Mouse (Mus musculus) hindbrain, embryonic 12.5 days (tissue): ENCODE data around the gene Lgr6. TPM values are rescaled to one million over a fixed set of nuclear protein-coding genes. Genes with fewer than 3 reads are reported as not detected.

Experiments used
- ATAC-seq: fragments of 200-750 bp; cut with Nextera tagmentation; 2 replicates; pipeline ENCODE4 v1.8.0; 2017; ENCODE audit warnings: moderate TSS enrichment; ENCODE audit not compliant: low FRiP score
- H3K27ac ChIP-seq: fragments of 300-500 bp; sonication (generic); 2 replicates; pipeline ENCODE4 v1.5.1; 2016; ENCODE audit warnings: mild to moderate bottlenecking
- H3K27me3 ChIP-seq: fragments of 300-500 bp; sonication (generic); 2 replicates; pipeline ENCODE4 v1.6.1; 2016; ENCODE audit warnings: mild to moderate bottlenecking
- H3K36me3 ChIP-seq: fragments of 300-500 bp; sonication (generic); 2 replicates; pipeline ENCODE4 v1.6.1; 2016; ENCODE audit warnings: mild to moderate bottlenecking
- H3K4me1 ChIP-seq: fragments of 300-500 bp; sonication (generic); 2 replicates; pipeline ENCODE4 v1.6.1; 2016
- H3K4me2 ChIP-seq: fragments of 300-500 bp; sonication (generic); replicated peaks from 2 replicates; pipeline ENCODE4 v1.6.1; 2016; ENCODE audit warnings: mild to moderate bottlenecking
- H3K4me3 ChIP-seq: fragments of 300-500 bp; sonication (generic); 2 replicates; pipeline ENCODE4 v1.5.1; 2016; ENCODE audit warnings: mild to moderate bottlenecking
- H3K9ac ChIP-seq: fragments of 300-500 bp; sonication (generic); 2 replicates; pipeline ENCODE4 v1.6.1; 2016; ENCODE audit warnings: mild to moderate bottlenecking, moderate library complexity
- H3K9me3 ChIP-seq: fragments of 300-500 bp; sonication (generic); replicated peaks from 2 replicates; pipeline ENCODE4 v1.6.1; 2016; ENCODE audit warnings: mild to moderate bottlenecking
- WGBS: fragments of 180-500 bp; shearing (Covaris S2); methylation state at CpG from one replicate; pipeline ENCODE4 v1.1.7; 2016; 5-methylcytosine and 5-hydroxymethylcytosine counted together
- polyA plus RNA-seq: library from polyadenylated mRNA; unstranded; fragments of >200 nt; fragmentation: Nextera tagmentation; extraction: Ambion mirVana; gene quantifications from 2 replicates; pipeline ENCODE4 v1.2.1, GENCODE M21; 2016

Lgr6 gene
- polyA plus RNA-seq, 1 experiment from 2014 or later, result 0.90 TPM

- H3K27me3 ChIP-seq, result peaks cover 2% of the 10 kb centered on the region; the same call in 1 of the 2 replicates
- H3K36me3 ChIP-seq, result no peaks in the 10 kb centered on the region
- ATAC-seq, result peak; percentile 59
- H3K9me3 ChIP-seq, result no peaks in the 10 kb centered on the region
- H3K9ac ChIP-seq, result no peak overlapping the region
- H3K4me2 ChIP-seq, result no peak overlapping the region
- no peaks in the 10 kb centered on the region for H3K4me1 ChIP-seq
- no peak overlapping the region for H3K4me3 ChIP-seq
- 9% methylated on average over 1 of the region's 1 CpGs for WGBS
- no peak overlapping the region for H3K27ac ChIP-seq
Observed at GRCm38 (mm10) chr1:135136500-135136899, 31.4 kb upstream of the Lgr6 start.

GRCm38 (mm10) chr1:135135111-135135787 lies 30.2 kb upstream of the Lgr6 start:
- Histone ChIP-seq H3K4me3 (no peak overlapping the region), H3K27me3 (peaks cover 4% of the 10 kb centered on the region; the same call in 1 of the 2 replicates), H3K9ac (no peak overlapping the region), H3K4me2 (no peak overlapping the region), H3K9me3 (no peaks in the 10 kb centered on the region), H3K36me3 (no peaks in the 10 kb centered on the region), H3K4me1 (no peaks in the 10 kb centered on the region), H3K27ac (no peak overlapping the region)
- 93% methylated on average over 8 of the region's 8 CpGs for WGBS
- ATAC-seq, result no peak

GRCm38 (mm10) chr1:135133678-135134435 lies 28.8 kb upstream of the Lgr6 start:
- Histone ChIP-seq H3K4me2 (no peak overlapping the region), H3K27me3 (peaks cover 10% of the 10 kb centered on the region; the same call in 1 of the 2 replicates), H3K36me3 (no peaks in the 10 kb centered on the region), H3K9me3 (no peaks in the 10 kb centered on the region), H3K9ac (no peak overlapping the region), H3K27ac (no peak overlapping the region), H3K4me1 (peaks cover 9% of the 10 kb centered on the region), H3K4me3 (no peak overlapping the region)
- ATAC-seq, result no peak
- 82% methylated on average over 10 of the region's 10 CpGs for WGBS

- Histone ChIP-seq H3K36me3 (no peaks in the 10 kb centered on the region), H3K4me2 (no peak overlapping the region), H3K27me3 (peaks cover 10% of the 10 kb centered on the region; the same call in 1 of the 2 replicates), H3K4me3 (no peak overlapping the region), H3K9me3 (no peaks in the 10 kb centered on the region), H3K4me1 (peaks cover 11% of the 10 kb centered on the region), H3K27ac (no peak overlapping the region), H3K9ac (no peak overlapping the region)
- ATAC-seq, result no peak
- 83% methylated on average over 9 of the region's 9 CpGs for WGBS
Observed at GRCm38 (mm10) chr1:135132893-135133369, 27.9 kb upstream of the Lgr6 start.

- Histone ChIP-seq H3K4me1 (peaks cover 11% of the 10 kb centered on the region), H3K27ac (no peak within 1 kb of the TSS), H3K4me3 (no peak within 1 kb of the TSS), H3K4me2 (no peak within 1 kb of the TSS), H3K27me3 (peaks cover 14% of the 10 kb centered on the region; the same call in 1 of the 2 replicates), H3K9me3 (no peaks in the 10 kb centered on the region), H3K9ac (no peak within 1 kb of the TSS), H3K36me3 (no peaks in the 10 kb centered on the region)
- no peak for ATAC-seq
- 43% methylated on average over 10 of the region's 10 CpGs for WGBS
Observed at GRCm38 (mm10) chr1:135132473-135132872, 27.4 kb upstream of the Lgr6 start, which contains the start of gene Ptpn7. TSS of gene Ptpn7 (plus strand) at chr1:135132700.

GRCm38 (mm10) chr1:135131560-135131959 lies 26.5 kb upstream of the Lgr6 start:
- no peak overlapping the region for H3K9ac ChIP-seq
- peaks cover 14% of the 10 kb centered on the region; the same call in 1 of the 2 replicates for H3K27me3 ChIP-seq
- H3K36me3 ChIP-seq, result no peaks in the 10 kb centered on the region
- WGBS, result 56% methylated on average over 8 of the region's 8 CpGs
- H3K27ac ChIP-seq, result no peak overlapping the region
- H3K9me3 ChIP-seq, result no peaks in the 10 kb centered on the region
- H3K4me2 ChIP-seq, result no peak overlapping the region
- ATAC-seq, result no peak
- H3K4me3 ChIP-seq, result no peak overlapping the region
- peaks cover 16% of the 10 kb centered on the region for H3K4me1 ChIP-seq

- Histone ChIP-seq H3K27ac (no peak overlapping the region), H3K4me1 (peaks cover 19% of the 10 kb centered on the region), H3K9me3 (no peaks in the 10 kb centered on the region), H3K9ac (no peak overlapping the region), H3K4me3 (no peak overlapping the region), H3K4me2 (no peak overlapping the region), H3K36me3 (no peaks in the 10 kb centered on the region), H3K27me3 (peaks cover 14% of the 10 kb centered on the region; the same call in 1 of the 2 replicates)
- WGBS, result 50% methylated on average over 6 of the region's 6 CpGs
- no peak for ATAC-seq
Observed at GRCm38 (mm10) chr1:135131034-135131433, 26.0 kb upstream of the Lgr6 start.

GRCm38 (mm10) chr1:135130376-135131018 lies 25.4 kb upstream of the Lgr6 start:
- H3K4me2 ChIP-seq, result no peak overlapping the region
- H3K4me1 ChIP-seq, result peaks cover 22% of the 10 kb centered on the region
- no peak overlapping the region for H3K9ac ChIP-seq
- H3K27ac ChIP-seq, result no peak overlapping the region
- WGBS, result 72% methylated on average over 2 of the region's 2 CpGs
- H3K27me3 ChIP-seq, result peaks cover 14% of the 10 kb centered on the region; the same call in 1 of the 2 replicates
- no peaks in the 10 kb centered on the region for H3K9me3 ChIP-seq
- no peak overlapping the region for H3K4me3 ChIP-seq
- no peak for ATAC-seq
- H3K36me3 ChIP-seq, result no peaks in the 10 kb centered on the region

- 63% methylated on average over 9 of the region's 9 CpGs for WGBS
- Histone ChIP-seq H3K27me3 (peaks cover 14% of the 10 kb centered on the region; the same call in 1 of the 2 replicates), H3K27ac (no peak overlapping the region), H3K4me3 (no peak overlapping the region), H3K4me2 (no peak overlapping the region), H3K4me1 (peaks cover 22% of the 10 kb centered on the region), H3K9me3 (no peaks in the 10 kb centered on the region), H3K9ac (no peak overlapping the region), H3K36me3 (no peaks in the 10 kb centered on the region)
- ATAC-seq, result no peak
Observed at GRCm38 (mm10) chr1:135129543-135130183, 24.6 kb upstream of the Lgr6 start.

- 29% methylated on average over 9 of the region's 9 CpGs for WGBS
- H3K9me3 ChIP-seq, result no peaks in the 10 kb centered on the region
- peaks cover 22% of the 10 kb centered on the region for H3K4me1 ChIP-seq
- ATAC-seq, result no peak
- H3K4me2 ChIP-seq, result no peak overlapping the region
- H3K36me3 ChIP-seq, result no peaks in the 10 kb centered on the region
- H3K27ac ChIP-seq, result no peak overlapping the region
- peaks cover 14% of the 10 kb centered on the region; the same call in 1 of the 2 replicates for H3K27me3 ChIP-seq
- H3K9ac ChIP-seq, result no peak overlapping the region
- no peak overlapping the region for H3K4me3 ChIP-seq
Observed at GRCm38 (mm10) chr1:135128986-135129385, 23.9 kb upstream of the Lgr6 start.

GRCm38 (mm10) chr1:135128011-135128441 lies 22.9 kb upstream of the Lgr6 start:
- no peak overlapping the region for H3K27ac ChIP-seq
- peaks cover 14% of the 10 kb centered on the region; the same call in 1 of the 2 replicates for H3K27me3 ChIP-seq
- no peak overlapping the region for H3K4me2 ChIP-seq
- H3K4me1 ChIP-seq, result peaks cover 22% of the 10 kb centered on the region
- H3K4me3 ChIP-seq, result no peak overlapping the region
- no peaks in the 10 kb centered on the region for H3K36me3 ChIP-seq
- 0 out of 2 replicates have a peak overlapping the region, but pooled peaks have one; percentile 2 for H3K9ac ChIP-seq
- no peaks in the 10 kb centered on the region for H3K9me3 ChIP-seq
- no peak for ATAC-seq
- WGBS, result 59% methylated on average over 6 of the region's 6 CpGs
